Mouse (Mus musculus): ENCODE measurements around the gene Mnat1.

GRCm38 (mm10) chr12:73160341-73160740 is 36.8 kb downstream of the Mnat1 start:
- TF ChIP-seq CTCF (IDR thresholded peaks at IDR 0.05; ENCODE audit: control insufficient read depth, insufficient read depth, insufficient replicate concordance, low read depth, low read length) (no peak), POLR2A (IDR thresholded peaks at IDR 0.05; ENCODE audit: control insufficient read depth, low read depth, low read length) (no peak)
